Mouse (Mus musculus): Measurements from ENCODE around the gene Sema6d. TPM values are rescaled to one million over a fixed set of nuclear protein-coding genes. Genes with fewer than 3 reads are reported as not detected.

Gene Sema6d
- polyA plus RNA-seq, 3 experiments from 2014 or later = 2.2 to 6.6 (median 2.4) TPM

- ATAC-seq = peak; percentile 42
These were observed 528.9 kb downstream of the Sema6d start for GRCm38 (mm10) chr2:124618526-124619219.

GRCm38 (mm10) chr2:124620470-124620869 is 530.7 kb downstream of the Sema6d start:
- ATAC-seq = no peak

GRCm38 (mm10) chr2:124621972-124622621 is 532.3 kb downstream of the Sema6d start:
- ATAC-seq = peak; percentile 80

- ATAC-seq = no peak
These were observed 534.6 kb downstream of the Sema6d start for GRCm38 (mm10) chr2:124624247-124624929.

GRCm38 (mm10) chr2:124626425-124626824 is 536.7 kb downstream of the Sema6d start:
- ATAC-seq = no peak

- no peak for ATAC-seq
These were observed 537.9 kb downstream of the Sema6d start for GRCm38 (mm10) chr2:124627664-124628063.

GRCm38 (mm10) chr2:124628701-124629100 is 538.9 kb downstream of the Sema6d start:
- no peak for ATAC-seq

- peak; percentile 41 for ATAC-seq
These were observed 544.7 kb downstream of the Sema6d start for GRCm38 (mm10) chr2:124634400-124634998.

GRCm38 (mm10) chr2:124635271-124635865 is 545.6 kb downstream of the Sema6d start:
- ATAC-seq = no peak

- no peak for ATAC-seq
These were observed 547.3 kb downstream of the Sema6d start for GRCm38 (mm10) chr2:124637080-124637479.

GRCm38 (mm10) chr2:124639221-124639963 is 549.6 kb downstream of the Sema6d start:
- ATAC-seq = no peak

- ATAC-seq = no peak
These were observed 550.9 kb downstream of the Sema6d start for GRCm38 (mm10) chr2:124640500-124641193.

- no peak for ATAC-seq
These were observed 551.4 kb downstream of the Sema6d start for GRCm38 (mm10) chr2:124641194-124641558.

GRCm38 (mm10) chr2:124642131-124642530 is 552.4 kb downstream of the Sema6d start:
- ATAC-seq = no peak

- no peak for ATAC-seq
These were observed 560.8 kb downstream of the Sema6d start for GRCm38 (mm10) chr2:124650609-124651008.

- ATAC-seq = no peak
These were observed 561.4 kb downstream of the Sema6d start for GRCm38 (mm10) chr2:124651146-124651545.

- ATAC-seq = no peak
These were observed 563.4 kb downstream of the Sema6d start for GRCm38 (mm10) chr2:124653161-124653560.

GRCm38 (mm10) chr2:124657358-124657757 is 567.6 kb downstream of the Sema6d start:
- ATAC-seq = no peak

- ATAC-seq = no peak
These were observed 568.6 kb downstream of the Sema6d start for GRCm38 (mm10) chr2:124658374-124658773.

- no peak for ATAC-seq
These were observed 569.8 kb downstream of the Sema6d start for GRCm38 (mm10) chr2:124659601-124660000.

- no peak for ATAC-seq
These were observed 570.9 kb downstream of the Sema6d start for GRCm38 (mm10) chr2:124660686-124661085.
